Mouse (Mus musculus) gonadal fat pad, adult 2 months (tissue): ENCODE measurements at regions not wholly inside any gene's neighbourhood (a gene's known extent, or its start where the extent isn't known, plus 50 kb on each side); places are given as distances from the start of the nearest gene placed in this dataset.

ENCODE experiments used
- DNase-seq: peaks from one replicate; pipeline ENCODE4 v3.0.0-alpha.2; 2012; ENCODE audit warnings: low read depth

DNA sequence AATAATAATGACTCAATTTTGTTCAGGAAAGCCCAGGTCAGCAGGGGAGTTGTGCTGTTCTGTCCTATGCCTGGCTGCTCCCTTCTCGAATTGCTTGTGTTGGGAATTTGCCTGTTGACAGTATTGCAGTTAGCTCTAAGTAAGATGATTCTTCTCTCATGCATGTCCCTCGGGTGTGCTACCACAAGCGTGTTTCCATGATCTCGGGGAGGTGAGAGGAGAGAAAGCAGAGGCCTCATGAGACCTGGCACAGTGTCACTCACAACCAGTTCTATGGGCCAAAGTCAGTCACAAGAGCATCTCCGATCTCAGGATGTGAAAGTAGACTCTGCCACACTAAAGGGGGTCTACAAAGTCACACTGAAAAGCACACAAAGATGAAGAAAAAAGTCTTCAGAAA is 346.6 kb upstream of the Mmadhc start:
- DNase-seq, result no peak

DNA sequence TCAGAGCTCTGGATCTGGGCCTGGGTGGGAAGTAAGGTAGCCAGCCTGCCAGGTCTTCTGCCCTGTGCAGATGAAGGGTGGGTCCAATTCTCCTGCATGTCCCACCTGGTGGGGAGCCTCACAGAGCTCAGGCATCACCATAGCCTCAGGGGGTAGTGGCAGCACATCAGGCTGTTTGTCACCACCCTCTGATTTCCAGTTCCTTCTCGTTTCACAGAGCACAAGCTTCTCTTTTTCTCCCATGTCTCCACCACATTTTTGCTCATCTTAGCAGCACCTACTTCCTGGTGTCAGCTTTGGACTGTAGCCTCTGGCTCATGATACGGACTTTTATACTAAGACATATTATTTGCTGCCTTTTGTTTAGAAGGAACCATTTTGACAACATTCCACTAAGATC is 345.6 kb upstream of the Mmadhc start:
- DNase-seq, result no peak

DNA sequence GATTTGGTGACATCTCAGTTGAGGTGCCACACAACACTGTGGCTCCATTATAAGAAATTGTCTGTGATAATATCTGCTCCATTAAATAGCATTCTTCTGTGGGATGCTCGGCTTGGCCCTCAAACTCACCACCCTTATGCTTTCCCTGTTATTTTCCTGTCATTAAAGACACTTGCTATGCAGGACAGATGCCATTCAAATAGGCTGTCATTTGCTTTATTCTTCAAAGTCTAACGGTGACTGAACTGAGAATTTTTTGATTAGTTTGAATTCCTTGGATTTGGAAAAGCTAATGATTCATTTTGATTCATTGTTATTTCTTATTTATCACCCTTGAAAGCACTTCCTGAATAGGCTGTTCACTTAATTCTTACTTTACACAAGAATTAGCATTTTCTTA is 339.3 kb upstream of the Mmadhc start:
- DNase-seq, result no peak

DNA sequence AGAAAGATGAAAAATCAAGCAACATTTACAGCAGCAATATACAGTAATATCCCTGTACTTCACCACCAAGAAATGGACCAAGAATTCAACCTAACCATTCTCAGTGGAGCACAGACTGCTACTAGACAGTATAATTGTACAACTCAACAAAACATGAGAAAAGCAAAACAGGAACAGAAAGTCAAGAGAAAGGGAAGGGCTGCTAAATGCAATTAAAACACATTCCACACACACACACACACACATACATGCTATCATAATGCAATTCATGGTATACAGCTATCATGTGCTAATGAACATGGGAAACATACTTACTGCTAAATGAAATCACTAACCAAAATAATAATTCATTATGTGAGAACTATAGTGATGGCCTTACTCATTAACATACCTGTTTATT is 335.2 kb upstream of the Mmadhc start:
- DNase-seq, result no peak

DNA sequence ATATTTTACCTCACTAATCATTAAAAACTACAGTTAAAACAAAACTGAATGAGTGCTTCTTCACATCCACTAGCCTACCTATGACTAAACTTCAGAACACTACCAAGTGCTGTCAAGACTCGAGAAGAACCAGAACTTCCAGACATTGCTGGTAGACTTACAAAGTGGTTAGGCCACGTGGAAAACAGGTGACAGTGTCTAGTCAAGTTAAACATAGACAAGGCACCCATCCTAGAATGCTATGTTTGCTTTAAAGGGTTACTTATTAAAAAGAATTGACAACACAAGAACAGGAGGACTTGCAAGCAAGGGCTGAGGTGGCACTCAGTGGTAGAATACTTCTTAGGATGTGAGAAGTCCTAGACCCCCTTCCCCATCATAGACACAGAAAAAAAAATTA is 330.9 kb upstream of the Mmadhc start:
- DNase-seq, result no peak

DNA sequence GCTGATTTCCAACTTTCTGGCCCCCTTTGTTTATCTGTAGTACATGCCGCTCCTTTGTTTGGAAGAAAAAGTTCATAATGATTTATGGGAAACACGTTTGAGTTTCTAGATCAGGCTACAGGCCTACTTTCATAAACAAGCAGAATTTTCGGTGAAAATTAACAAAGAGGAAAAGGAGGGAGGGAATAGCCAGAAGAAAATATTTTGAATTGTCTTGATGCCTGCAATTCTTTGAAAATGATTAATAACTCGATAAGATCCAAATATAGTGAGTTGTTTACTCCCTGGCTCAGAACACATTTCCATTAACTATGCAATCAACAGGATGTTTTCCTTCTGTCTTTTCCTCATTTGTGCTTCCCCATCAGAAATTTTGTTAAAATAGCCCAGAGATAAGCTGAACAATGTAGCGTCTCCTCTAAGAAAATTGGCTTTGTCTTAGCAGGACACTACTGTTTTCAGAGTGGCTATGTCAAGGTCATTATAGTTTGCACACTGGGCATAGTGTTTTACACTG is 328.7 kb upstream of the Mmadhc start:
- DNase-seq, result no peak

DNA sequence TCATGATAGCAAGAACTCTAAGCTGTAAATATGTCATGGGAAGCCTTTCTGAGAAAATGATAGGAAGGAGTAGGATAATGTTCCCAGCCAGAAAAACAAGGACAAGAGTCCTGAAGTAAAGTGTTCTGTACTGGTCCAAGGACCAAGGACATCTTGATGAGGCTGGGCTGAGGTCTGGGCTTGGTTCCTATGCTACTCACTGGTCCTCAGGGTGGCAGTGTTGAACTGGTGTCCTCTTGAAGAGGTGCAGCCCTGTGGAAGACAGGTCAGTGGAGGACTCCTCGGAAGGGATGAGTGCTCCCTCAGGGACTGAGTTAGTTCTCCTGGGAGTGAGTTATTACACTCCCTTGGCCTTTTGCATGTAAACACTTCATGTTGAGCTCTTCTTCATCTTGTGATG is 312.5 kb upstream of the Mmadhc start:
- DNase-seq, result no peak

DNA sequence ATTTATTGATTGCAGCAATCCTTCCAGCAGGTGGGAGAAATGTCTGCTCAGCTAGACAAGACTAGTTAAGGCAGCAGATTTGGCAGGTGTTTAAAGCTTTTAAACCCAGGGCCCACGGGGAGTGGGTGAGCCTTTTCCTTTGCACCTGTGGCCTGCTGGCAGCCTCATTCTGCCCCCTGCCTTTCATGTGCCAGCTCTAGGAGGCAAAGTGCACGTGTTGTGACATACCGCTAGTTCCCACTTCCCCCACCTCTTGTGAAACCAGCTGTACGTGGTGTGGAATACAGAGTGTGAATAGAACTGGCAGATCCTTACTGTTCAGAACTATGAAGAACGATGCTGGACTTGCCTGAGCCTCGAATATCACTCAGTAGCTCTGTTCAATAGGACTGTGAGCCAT is 292.6 kb upstream of the Mmadhc start:
- DNase-seq, result peak; percentile 96

DNA sequence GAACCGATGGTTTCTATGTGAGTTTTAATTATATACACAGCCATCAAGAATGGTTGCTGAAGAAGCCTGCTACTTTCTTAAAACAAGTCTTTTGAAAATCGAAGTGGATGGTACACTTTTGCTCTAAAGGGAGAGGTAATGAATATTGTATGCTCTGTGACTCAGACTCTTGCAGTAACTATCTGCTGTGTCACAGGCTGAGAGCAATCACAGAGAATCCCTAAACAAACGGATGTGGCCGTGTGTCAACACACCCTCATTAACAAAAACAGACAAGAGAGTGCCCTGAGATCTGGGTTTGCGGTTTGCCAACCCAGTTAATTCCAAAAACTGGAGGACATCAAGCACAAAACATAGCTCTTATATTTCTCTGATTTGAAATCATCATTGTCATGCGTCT is 292.1 kb upstream of the Mmadhc start:
- peak; percentile 49 for DNase-seq

DNA sequence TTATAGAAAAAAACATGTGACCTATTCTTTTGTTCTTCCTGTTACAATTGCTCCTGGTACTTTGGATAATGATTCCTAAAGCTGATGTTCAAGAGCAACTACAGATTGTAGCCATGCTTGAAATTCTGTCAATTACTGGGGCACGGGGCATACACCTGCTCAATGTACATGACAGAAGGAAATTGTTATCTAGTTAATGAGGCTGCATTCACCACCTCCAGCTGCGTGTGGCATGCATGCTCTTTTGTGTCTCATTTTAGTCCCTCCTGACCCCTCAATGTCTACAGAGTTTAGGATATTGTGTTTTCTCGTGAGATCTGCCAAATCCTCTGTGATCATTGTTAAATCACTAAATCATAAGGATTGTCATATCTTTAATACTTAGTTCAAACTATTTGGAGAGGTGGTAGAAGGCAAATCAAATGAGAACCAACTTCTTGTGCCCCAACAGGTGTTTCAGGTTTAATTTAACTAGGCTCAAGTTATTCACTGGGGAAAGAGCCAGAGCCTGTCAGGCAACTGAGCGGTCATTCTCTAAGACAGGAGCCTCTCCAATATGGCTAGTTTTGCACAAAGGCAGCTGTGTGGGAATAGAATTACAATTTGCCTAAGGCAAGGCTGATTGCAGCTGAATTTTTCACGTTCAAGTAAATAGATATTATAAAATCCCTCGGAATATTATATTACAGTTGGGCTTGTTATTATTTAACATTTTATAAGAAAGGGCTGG is 289.9 kb upstream of the Mmadhc start:
- DNase-seq, result no peak

DNA sequence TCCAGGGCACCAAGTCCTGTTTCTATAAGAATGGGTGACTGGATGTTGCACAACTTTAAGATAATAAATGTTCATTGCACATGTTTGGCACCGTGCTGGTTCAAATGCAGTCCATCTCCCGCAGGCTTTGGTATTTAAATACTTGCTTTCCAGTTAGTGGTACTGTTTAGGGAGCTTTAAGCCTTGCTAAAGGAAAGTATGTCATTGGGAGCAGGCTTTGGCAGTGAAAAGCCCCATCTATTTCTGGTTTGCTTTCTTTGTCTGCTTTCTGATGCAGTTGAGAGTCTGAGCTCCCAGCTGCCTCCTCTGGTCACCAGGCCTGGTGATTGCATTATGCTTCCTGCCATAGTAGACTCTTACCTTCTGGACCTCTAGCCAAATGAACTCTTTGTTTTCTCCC is 283.0 kb upstream of the Mmadhc start:
- DNase-seq, result peak; percentile 45

DNA sequence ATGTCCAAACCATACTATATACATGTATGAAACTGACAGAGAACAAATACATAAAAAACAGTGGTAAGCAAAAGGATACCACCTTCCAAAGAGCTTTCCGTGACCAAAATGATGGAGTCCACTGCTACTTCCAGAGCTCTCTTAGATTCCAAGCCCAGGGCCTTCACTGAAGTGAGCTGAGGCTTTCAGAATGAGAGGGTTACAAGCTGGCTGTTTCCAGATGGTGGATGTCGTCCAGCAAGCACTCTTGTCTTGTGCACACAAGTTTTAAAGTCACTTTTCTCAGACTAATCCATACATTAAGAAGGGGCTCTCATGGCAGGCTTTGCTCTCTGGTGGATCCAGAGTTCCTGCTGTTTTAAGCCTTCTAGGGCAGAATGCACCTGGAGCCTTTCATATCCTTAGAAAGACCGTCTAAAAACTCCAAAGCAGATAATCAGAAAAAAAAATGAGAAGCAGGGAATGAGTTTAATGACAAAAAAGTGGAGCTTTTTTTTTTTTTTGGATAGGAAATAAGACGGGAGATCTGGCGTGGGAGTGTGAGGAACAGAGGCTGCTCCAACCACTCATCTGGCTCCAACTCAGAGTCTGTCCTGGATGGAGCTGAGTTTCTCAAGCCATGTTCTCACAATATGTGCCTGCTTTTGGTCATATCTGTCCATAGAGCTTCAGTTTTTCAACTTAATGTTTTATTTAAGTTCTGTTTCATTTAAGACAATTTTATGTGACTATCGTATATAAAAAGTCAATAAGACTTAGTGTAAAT is 281.9 kb upstream of the Mmadhc start:
- DNase-seq, result no peak

DNA sequence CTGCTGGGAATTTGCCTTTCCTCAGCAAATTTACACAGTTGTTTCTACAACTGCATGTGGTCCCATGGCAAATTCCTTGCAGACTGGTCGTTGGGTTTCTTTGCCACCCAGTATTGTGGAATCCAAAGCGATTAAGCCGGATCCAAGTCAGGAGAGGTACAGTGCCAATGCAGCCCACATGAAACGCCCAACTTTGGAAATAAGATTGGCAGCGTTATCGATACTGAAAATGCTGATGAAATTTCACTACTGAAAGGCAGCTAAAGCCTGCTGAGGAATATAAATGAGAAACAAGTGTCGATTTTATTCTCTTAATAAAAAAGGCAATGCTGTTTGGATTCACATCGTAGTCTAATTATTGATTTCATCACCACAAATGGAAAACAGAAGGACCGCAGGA is 281.1 kb upstream of the Mmadhc start:
- no peak for DNase-seq

DNA sequence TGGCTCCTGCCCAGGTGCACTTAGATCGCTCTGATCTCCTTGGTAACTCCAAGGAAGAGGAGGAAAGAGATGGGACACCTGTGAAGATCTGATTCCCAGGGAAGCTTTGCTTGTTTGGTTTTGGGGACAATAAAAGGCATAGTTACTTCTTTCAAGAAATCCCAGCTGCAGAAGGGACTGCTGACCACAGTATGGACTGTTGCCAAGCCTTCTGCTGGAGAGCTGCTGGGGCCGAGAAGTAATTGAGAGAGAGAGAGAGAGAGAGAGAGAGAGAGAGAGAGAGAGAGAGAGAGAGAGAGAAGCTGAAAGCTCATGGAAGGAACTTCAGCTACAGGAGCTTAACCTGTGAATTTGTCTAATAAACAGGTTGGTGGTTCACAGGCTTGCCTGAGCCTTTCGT is 276.9 kb upstream of the Mmadhc start:
- DNase-seq, result no peak

DNA sequence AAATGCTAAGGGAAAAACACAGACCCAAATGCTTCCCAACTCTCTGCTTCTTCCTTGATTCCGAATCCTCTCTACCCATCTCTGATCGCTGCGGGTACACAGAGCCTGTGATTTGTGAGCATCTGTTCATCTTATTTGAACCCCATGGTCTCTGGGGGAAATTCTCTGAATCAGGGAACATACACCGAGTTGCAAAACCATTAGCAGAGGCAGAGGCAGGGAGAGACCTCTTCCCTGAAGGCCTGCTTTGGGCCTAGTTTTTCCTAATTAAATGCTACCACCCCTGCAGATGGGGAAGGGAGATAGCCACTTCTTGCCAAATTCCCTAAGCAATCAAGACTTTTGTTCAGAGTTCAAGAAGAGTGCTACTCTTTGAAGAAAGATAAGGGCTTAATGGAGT is 274.4 kb upstream of the Mmadhc start:
- DNase-seq, result no peak

DNA sequence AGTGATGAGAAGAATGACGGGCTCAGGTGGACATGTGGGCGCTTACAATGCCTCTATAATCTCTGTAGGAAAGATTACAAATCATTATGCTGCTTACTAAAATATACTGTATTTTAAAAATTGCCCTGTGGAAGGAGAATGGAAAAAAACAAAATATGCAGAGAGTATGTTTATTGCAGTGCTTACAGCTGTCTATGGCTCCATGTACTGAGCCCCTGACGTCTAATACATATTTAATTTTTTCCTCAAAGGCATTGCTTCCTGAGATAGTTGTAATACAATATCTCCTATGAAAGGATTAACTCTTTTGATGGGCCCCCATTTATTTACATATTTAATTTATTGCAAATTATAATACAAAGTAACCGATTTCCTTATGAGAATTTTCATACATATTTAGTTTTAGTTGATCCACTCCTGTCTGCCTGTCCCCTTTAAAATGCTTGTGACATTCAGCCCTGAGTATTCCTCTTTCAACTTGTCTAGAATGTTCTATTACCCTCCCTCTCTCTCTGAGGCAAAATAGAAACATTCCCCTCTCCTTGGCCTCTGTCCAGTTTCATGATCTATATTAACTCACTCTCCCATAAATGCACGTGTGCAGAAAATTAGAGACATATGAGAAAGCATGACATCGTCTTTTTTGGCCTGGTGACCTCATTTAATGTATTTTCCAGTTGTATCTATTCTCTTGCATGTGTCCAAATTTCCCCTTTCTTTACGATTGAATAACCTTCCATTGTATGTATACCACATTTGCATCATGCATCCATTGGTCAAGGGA is 273.1 kb upstream of the Mmadhc start:
- DNase-seq, result no peak

DNA sequence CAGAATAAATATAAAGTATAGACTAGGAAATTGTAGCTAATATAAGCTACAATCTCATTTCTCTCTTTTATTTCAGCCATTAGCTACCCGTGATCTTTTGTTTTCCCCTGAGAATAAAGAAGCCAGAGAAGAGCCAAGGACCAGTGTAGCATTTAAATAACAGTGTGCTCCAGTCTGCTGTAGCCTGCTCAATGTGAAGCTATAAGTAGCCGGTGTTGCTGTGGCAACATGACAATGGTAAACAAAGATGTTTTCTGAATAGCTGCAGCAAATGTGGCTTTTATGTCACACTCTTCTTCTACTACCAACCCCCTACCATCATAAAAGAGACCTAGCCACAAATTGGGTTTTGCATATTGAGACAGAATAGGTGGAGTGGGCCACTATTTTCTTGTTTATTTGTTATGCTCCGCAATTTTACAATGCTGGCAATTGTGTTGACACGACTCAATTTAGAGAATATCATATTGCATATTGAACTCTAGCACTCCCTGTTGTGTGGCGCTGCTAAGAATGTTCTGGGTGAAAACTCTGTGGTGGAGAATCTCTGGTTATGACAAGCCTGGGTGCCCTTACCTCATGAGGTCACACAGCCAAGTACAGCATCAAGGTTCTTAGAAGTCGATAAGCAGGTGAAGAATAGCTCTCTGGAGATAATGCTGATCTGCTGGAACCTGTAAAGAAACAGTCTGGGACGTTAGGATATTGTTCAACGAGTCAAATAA is 272.3 kb upstream of the Mmadhc start:
- DNase-seq, result no peak

DNA sequence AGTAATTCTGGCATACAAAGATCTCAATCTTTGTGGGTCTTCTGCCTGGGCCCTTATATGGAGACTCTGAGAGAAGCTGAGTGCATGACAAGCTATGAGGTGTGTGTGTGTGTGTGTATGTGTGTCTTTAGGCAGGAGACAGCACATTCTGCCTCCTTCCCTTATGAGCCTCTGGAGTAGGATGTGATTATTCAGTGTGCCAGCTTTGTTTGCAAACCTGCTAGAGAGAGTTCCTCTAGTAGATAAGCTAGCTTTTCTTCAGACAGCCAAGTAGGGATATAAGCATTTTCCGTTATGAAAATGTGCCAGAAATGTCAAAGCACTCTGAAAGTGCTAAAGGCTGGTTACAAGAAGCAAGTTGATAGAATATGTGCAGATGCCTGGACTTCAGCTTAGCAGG is 270.9 kb upstream of the Mmadhc start:
- DNase-seq, result no peak

DNA sequence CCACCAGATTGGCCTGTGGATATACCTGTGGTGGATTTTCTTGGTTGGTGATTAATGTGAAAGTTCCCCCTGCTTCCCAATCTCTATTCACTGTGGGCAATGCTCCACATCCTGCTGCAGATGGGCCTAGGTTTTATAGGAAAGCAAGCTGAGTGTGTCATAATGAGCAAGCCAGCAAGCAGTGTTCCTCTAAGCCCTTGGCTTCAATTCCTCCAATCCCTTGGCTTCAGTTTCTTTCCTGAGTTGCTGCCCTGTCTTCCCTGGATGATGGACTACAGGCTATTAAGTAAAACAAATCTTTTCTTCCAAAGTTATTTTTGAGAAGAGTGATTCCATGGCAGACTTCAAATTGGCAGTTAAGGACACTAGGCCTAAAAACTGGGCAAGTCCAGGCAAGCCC is 257.4 kb upstream of the Mmadhc start:
- DNase-seq, result peak; percentile 86

DNA sequence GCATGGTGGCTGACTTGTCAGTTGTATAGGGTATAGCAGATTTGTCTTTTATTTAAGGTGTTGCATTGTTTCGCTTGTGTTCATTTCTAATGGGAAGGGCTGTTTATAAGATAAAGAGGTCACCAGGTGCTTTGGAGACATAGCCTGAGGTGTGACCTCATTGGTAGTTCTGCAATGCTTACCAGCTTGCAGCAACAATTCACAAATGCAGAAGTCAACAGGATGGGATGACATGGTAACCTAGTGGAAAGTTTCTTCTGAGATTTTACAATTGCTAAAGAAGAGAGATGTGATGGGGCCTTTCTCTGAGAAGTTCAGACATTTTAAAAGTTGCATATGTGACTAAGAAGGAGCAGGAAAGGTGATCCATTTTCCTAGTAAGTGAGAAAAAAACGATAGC is 255.8 kb upstream of the Mmadhc start:
- DNase-seq, result no peak

DNA sequence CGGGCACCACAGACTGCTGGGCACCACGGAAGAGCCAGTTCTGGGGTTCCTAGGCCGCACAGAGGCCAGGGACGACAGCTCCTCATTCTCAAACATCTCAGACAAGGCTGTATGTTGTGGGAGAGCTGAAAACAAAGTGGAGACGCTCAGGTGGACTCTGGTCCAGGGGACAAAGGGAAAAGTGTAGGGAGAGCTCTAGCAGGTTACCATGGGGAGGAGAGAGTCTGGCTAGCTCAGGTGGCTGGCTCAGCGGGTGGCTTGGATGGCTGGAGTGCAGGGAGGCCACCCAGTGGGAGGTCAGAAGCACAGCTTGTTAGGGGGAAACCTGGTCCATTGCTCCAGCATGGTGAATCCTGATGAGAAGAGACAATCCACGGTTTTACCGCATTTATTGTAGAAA is 253.3 kb upstream of the Mmadhc start:
- no peak for DNase-seq
